Mouse (Mus musculus) hindbrain, embryonic 14.5 days (tissue): Measurements from ENCODE around the gene Catsperd. TPM values are rescaled to one million over a fixed set of nuclear protein-coding genes. Genes with fewer than 3 reads are reported as not detected.
"Not testable (repeated sequence)": the region's sequence is repeated elsewhere in the genome, so short reads cannot be mapped to it uniquely, and the experiment has no call there.

Experiments
- ATAC-seq: fragments of 200-750 bp; cut with Nextera tagmentation; 2 replicates; pipeline ENCODE4 v1.8.0; 2017; ENCODE audit warnings: moderate number of reproducible peaks, mild to moderate bottlenecking, moderate TSS enrichment, moderate library complexity; ENCODE audit not compliant: low FRiP score
- DNase-seq: peaks from one replicate; pipeline ENCODE4 v3.0.0-alpha.2; 2015; ENCODE audit warnings: low spot score
- H3K27ac ChIP-seq: fragments of 300-500 bp; sonication (generic); 2 replicates; pipeline ENCODE4 v1.5.1; 2014; ENCODE audit warnings: mild to moderate bottlenecking, moderate library complexity
- H3K27me3 ChIP-seq: fragments of 300-500 bp; sonication (generic); 2 replicates; pipeline ENCODE4 v1.6.1; 2014; ENCODE audit warnings: mild to moderate bottlenecking, low read length, mixed read lengths; ENCODE audit not compliant: control insufficient read depth, insufficient read depth
- H3K36me3 ChIP-seq: fragments of 300-500 bp; sonication (generic); replicated peaks from 2 replicates; pipeline ENCODE4 v1.6.1; 2014; ENCODE audit not compliant: control insufficient read depth, insufficient read depth
- H3K4me1 ChIP-seq: fragments of 300-500 bp; sonication (generic); replicated peaks from 2 replicates; pipeline ENCODE4 v1.6.1; 2014; ENCODE audit warnings: antibody characterized with exemption, low read length, mixed read lengths; ENCODE audit not compliant: control insufficient read depth, insufficient read depth
- H3K4me2 ChIP-seq: fragments of 300-500 bp; sonication (generic); replicated peaks from 2 replicates; pipeline ENCODE4 v1.6.1; 2014; ENCODE audit warnings: mild to moderate bottlenecking, moderate library complexity
- H3K4me3 ChIP-seq: fragments of 300-500 bp; sonication (generic); replicated peaks from 2 replicates; pipeline ENCODE4 v1.5.1; 2014; ENCODE audit warnings: mild to moderate bottlenecking, low read length
- H3K9ac ChIP-seq: fragments of 300-500 bp; sonication (generic); 2 replicates; pipeline ENCODE4 v1.6.1; 2014
- H3K9me3 ChIP-seq: fragments of 300-500 bp; sonication (generic); 2 replicates; pipeline ENCODE4 v1.6.1; 2016; ENCODE audit warnings: low read length; ENCODE audit not compliant: control insufficient read depth
- WGBS: fragments of 180-500 bp; shearing (Covaris S2); extraction: QIAGEN DNeasy Blood & Tissue Kit; methylation state at CpG from one replicate; pipeline ENCODE4 v1.1.7; 2014; 5-methylcytosine and 5-hydroxymethylcytosine counted together
- polyA plus RNA-seq: library from polyadenylated mRNA; unstranded; fragments of >200 nt; fragmentation: Nextera tagmentation; extraction: Ambion mirVana; gene quantifications from 2 replicates; pipeline ENCODE4 v1.2.1, GENCODE M21; 2014

Catsperd gene
- polyA plus RNA-seq, 1 experiment from 2014 or later, result 1.5 TPM

DNA sequence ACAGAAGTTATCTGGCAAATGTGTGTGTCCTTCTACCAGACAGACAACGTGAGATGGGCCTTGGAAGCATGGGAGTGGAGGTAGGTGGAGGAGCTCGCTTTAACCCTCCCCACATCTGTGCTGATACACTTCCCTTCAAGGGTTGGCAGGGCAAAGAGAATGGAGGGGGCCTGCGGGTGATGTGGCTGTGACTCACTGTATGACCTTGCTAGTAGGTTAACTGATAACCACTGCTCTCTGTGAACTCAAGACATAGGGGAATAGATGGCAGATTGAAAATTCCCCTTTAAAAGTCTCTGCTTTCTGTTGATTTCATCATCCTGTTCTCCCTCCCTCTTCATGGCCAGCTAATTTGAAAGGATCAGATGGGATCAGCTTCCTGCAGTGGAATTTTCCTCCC is 2.4 kb upstream of the Catsperd start:
- no peak overlapping the region for H3K9ac ChIP-seq
- ATAC-seq (no peak), DNase-seq (no peak)
- H3K9me3 ChIP-seq, result no peaks in the 10 kb centered on the region
- no peak overlapping the region for H3K27ac ChIP-seq
- peak overlapping the region; percentile 67 for H3K4me2 ChIP-seq
- H3K27me3 ChIP-seq, result no peaks in the 10 kb centered on the region
- whole genome bisulfite sequencing, result 89% methylated on average over 3 of the region's 3 CpGs
- peaks cover 17% of the 10 kb centered on the region for H3K4me1 ChIP-seq
- H3K36me3 ChIP-seq, result peaks cover 30% of the 10 kb centered on the region
- H3K4me3 ChIP-seq, result peak overlapping the region; percentile 61; the same call in 1 of the 2 replicates

DNA sequence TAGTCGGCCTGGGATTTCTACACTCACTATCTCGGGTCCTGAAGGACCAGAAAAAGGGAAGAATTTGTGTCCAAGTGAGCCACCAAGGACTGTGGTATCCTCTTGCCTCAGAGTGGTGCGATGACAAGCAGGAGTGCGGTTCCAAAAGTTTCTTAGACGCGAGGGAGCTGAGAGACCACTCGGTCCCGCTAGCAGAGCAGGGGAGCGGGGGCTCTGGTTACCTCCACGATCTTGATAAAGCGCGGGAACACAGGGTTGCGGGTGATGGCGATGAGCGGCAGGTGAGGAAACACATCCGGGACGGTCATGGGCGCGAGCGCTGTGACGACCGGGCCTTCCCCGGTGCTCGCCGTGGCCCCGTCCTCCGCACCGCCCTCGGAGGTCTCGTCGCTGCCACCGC is 1.7 kb upstream of the Catsperd start:
- Histone ChIP-seq H3K4me3 (peak overlapping the region; percentile 61), H3K27me3 (no peaks in the 10 kb centered on the region), H3K36me3 (peaks cover 22% of the 10 kb centered on the region), H3K4me2 (peak overlapping the region; percentile 67), H3K4me1 (peaks cover 17% of the 10 kb centered on the region), H3K27ac (no peak overlapping the region), H3K9me3 (no peaks in the 10 kb centered on the region), H3K9ac (peak overlapping the region; percentile 74)
- DNase-seq (no peak), ATAC-seq (no peak)
- WGBS, result 1% methylated on average over 32 of the region's 32 CpGs

DNA sequence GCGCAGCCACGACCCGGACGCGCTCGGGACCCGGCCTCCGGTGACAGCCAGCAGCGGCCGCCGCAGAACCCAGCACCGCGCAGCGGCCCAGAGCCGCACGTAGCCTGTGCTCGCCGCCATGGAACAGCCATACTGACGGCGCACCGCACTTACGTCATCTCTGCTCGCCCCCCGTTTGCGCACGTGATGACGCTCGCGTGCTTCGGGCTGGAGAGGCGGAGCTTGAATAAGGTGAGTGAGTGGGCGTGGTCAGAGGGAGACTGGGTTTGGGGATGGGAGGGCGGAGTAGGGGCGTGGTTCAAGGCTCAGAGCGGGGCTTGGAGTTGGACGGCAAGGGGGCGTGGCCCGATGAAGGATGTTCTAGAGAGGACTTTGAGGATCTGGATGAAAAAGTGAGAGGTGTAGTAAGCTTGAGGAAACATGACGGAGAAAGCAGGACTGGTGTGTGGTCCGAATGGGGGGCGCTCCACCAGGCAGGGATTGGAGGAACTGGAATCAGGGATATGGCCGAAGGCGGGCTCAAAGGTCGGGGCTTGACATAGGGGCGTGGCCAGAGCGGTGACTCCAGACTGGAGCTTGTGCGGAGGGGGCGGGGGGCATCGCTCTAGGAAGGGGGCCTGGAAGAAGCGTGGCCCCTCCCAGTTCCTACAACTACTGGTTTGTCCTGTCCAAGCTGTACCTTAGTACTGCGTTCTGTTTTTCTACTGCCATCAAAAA is 1.0 kb upstream of the Catsperd start, which contains the start of gene Lonp1:
Gene Lonp1 (minus strand): TSS at position 134 of the 717 bp plus-strand sequence.
- WGBS, result under 1% methylated on average over 50 of the region's 51 CpGs
- no peaks in the 10 kb centered on the region for H3K9me3 ChIP-seq
- H3K9ac ChIP-seq, result peak within 1 kb of the TSS; percentile 74
- DNase-seq (peak; percentile 99), ATAC-seq (peak; percentile 93)
- peaks cover 17% of the 10 kb centered on the region for H3K4me1 ChIP-seq
- H3K4me2 ChIP-seq, result peak within 1 kb of the TSS; percentile 67
- H3K36me3 ChIP-seq, result peaks cover 16% of the 10 kb centered on the region
- peak within 1 kb of the TSS; percentile 61 for H3K4me3 ChIP-seq
- H3K27me3 ChIP-seq, result no peaks in the 10 kb centered on the region
- H3K27ac ChIP-seq, result peak within 1 kb of the TSS; percentile 78

DNA sequence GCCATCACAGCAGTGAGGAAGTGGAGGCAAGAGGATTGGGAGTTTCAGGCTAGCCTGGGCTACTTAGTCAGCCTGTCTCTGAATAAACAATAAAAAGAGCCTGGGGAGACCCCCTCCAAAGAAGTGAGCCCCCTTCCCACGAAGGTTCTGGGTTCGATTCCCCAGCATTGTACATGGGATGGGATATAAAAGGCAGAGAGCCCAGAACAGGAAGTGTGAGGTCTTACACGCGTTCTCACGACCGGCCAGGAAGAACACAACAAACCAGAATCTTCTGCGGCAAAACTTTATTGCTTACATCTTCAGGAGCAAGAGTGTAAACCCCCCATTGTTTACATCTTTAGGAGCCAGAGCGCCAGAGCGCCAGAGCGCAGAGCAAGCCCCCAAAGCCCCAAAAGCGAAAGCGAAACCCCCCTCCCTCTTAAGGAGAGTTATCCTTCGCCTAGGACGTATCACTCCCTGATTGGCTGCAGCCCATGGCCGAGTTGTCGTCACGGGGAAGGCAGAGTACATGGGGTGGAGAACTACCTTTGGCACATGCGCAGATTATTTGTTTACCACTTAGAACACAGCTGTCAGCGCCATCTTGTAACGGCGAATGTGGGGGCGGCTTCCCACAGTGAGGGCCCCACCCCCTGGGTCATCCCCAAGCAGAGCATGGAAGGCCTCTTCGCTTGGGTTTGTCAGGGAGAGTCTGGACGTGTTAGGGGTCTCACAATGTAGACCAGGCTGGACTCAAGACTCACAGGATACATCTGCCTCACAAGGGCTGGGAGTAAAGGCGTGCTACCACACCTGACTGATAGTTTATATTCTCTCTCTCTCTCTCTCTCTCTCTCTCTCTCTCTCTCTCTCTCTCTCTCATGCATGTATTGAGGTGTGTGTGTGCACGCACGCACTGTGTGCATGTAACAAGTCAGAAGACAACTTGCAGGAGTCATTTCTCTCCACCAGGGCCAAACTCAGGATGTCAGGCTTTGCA is 2.1 kb downstream of the Catsperd start:
- H3K27me3 ChIP-seq, H3K36me3 ChIP-seq, DNase-seq, H3K27ac ChIP-seq, ATAC-seq, H3K4me3 ChIP-seq, H3K9ac ChIP-seq, H3K9me3 ChIP-seq, H3K4me2 ChIP-seq: not testable (repeated sequence)
- H3K4me1 ChIP-seq, result peaks cover 17% of the 10 kb centered on the region
- 89% methylated on average over 27 of the region's 27 CpGs for WGBS

DNA sequence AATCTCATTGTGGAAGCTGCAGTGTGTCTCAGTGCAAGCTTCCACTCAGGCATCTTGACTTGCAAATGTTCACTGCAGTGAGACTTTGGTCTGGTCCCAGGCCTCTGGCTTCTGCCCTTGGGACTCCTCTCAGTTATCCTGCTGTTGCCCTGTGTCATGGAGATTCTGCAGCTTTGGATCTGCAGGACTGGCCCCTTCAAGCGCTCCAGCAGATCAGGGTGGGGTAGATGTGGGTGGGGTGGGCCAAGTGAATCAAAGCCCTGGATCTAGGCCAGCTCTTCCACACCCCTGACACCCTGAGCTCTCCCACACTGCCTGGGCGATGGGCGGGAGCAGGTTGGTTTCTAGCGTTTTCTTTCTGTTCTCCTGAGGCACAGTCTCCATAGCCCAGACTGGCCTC is 3.9 kb downstream of the Catsperd start:
- WGBS, result 58% methylated on average over 4 of the region's 4 CpGs
- DNase-seq (no peak), ATAC-seq (no peak)
- no peaks in the 10 kb centered on the region for H3K27me3 ChIP-seq
- H3K4me1 ChIP-seq, result peaks cover 6% of the 10 kb centered on the region; the same call in 1 of the 2 replicates
- H3K4me2 ChIP-seq, result no peak overlapping the region
- no peaks in the 10 kb centered on the region for H3K9me3 ChIP-seq
- no peak overlapping the region for H3K27ac ChIP-seq
- no peak overlapping the region for H3K9ac ChIP-seq
- no peaks in the 10 kb centered on the region for H3K36me3 ChIP-seq
- H3K4me3 ChIP-seq, result no peak overlapping the region

DNA sequence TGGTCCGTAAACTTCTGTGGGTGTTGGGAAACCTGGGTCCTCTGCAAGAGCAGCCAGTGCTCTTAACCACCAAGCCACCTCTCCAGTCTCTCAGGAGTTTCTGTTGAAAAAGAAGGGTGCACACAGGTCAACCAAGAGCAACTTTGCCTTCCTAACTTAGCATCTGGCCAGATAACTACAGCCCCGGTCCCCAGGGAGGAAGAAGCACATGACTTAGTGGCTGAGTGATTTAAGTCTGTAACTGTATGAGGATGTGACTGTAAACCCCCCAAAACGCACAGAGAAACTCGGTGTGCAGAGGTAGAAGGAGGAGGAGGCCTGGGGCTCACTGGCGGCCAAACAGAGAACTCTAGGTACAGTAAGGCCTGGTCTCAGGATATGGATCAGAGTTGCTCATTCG is 6.1 kb downstream of the Catsperd start:
- Histone ChIP-seq H3K36me3 (no peaks in the 10 kb centered on the region), H3K9ac (no peak overlapping the region), H3K27ac (no peak overlapping the region), H3K27me3 (no peaks in the 10 kb centered on the region), H3K4me1 (no peaks in the 10 kb centered on the region), H3K4me2 (no peak overlapping the region), H3K4me3 (no peak overlapping the region), H3K9me3 (no peaks in the 10 kb centered on the region)
- no peak for DNase-seq
- ATAC-seq, result no peak
- WGBS, result 85% methylated on average over 6 of the region's 6 CpGs

DNA sequence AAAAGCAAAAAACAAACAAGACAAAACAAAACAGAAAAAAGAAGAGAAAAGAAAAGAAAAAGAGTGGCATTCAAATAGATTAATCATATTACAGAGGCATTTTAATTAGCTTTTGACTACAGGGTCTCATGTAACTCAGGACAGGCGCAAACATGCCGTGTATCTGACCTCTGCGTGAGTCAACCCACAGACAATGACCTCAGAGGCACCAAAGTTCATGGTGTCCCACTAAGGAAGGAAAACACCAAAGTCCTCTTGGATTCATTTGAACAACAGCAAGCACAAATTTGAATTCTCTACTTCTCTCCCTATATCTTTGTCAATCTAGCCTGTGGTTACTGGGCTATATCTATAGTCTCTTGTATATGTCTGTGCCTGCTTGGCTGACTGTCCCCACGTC is 15.3 kb downstream of the Catsperd start:
- H3K36me3 ChIP-seq, result no peaks in the 10 kb centered on the region
- no peaks in the 10 kb centered on the region for H3K27me3 ChIP-seq
- no peaks in the 10 kb centered on the region for H3K4me1 ChIP-seq
- H3K4me3 ChIP-seq, result no peak overlapping the region
- no peaks in the 10 kb centered on the region for H3K9me3 ChIP-seq
- H3K27ac ChIP-seq, result no peak overlapping the region
- DNase-seq (no peak), ATAC-seq (no peak)
- WGBS, result 81% methylated on average over 4 of the region's 4 CpGs
- no peak overlapping the region for H3K4me2 ChIP-seq
- H3K9ac ChIP-seq, result no peak overlapping the region

DNA sequence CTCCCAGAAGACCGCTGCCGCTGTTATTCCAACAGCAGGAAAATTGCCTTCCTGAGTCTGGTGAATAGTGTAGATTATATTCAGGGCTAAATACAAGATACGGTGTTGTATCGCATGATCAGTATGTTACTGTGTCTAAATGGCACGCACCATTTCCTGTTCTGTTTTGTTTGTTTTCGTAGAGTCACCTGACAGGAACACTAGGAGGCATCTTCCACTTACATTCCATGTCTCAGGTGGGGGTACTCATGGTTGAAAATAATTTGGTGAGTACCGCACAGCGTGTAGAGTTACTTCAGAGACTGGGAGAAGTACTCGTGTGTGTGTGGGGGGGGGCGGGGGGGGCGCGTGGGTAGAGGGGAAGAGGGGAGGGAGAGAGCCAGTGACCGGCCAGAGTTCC is 19.6 kb downstream of the Catsperd start:
- DNase-seq, result no peak
- no peaks in the 10 kb centered on the region for H3K36me3 ChIP-seq
- no peak overlapping the region for H3K4me3 ChIP-seq
- H3K27ac ChIP-seq, result no peak overlapping the region
- H3K4me2 ChIP-seq, result no peak overlapping the region
- no peaks in the 10 kb centered on the region for H3K9me3 ChIP-seq
- no peak overlapping the region for H3K9ac ChIP-seq
- no peaks in the 10 kb centered on the region for H3K27me3 ChIP-seq
- ATAC-seq, result no peak
- 69% methylated on average over 11 of the region's 13 CpGs for WGBS
- H3K4me1 ChIP-seq, result no peaks in the 10 kb centered on the region

DNA sequence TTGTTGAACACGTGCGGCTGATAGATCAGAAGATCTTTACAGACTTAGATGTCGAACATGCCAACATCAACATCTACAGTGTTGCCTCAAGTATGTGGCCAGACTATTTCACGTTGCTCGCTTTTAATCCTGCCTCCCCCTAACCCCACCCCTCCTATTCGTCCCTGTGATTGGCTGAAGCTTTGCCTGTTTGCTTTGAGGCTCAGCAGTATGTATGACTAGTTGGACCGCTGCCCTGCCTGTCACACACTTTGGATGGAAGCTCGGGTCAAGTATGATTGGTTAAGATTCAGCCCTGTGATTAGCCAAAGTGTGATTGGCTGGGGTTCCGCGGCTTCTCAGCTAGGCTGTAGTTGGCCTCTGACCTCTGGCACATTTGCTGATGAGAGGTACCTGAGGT is 23.9 kb downstream of the Catsperd start:
- no peaks in the 10 kb centered on the region for H3K36me3 ChIP-seq
- H3K4me2 ChIP-seq, result no peak overlapping the region
- H3K9ac ChIP-seq, result no peak overlapping the region
- H3K9me3 ChIP-seq, result no peaks in the 10 kb centered on the region
- DNase-seq, result no peak
- H3K27ac ChIP-seq, result no peak overlapping the region
- H3K4me1 ChIP-seq, result no peaks in the 10 kb centered on the region
- H3K27me3 ChIP-seq, result no peaks in the 10 kb centered on the region
- ATAC-seq, result peak; percentile 21; the same call in 1 of the 2 replicates
- 40% methylated on average over 10 of the region's 10 CpGs for WGBS
- H3K4me3 ChIP-seq, result no peak overlapping the region
